27 mouse cellular contexts compared by ENCODE assay signal in genomic region chr1:39568079-39568478, GRCm38 (mm10). TPM values are rescaled to one million over a fixed set of nuclear protein-coding genes. Genes with fewer than 3 reads are reported as not detected.
DNase-seq lines count a peak whose midpoint lies in the region; ATAC-seq lines count a peak whose summit lies in the region.
"Had no signal": no experiment of that assay in that cellular context is flagged by ENCODE, and none has a peak within 500 bp of the region (broad histone marks: within the 10 kb centered on the region; RNA-seq: fewer than 3 reads in every experiment).

No protein-coding gene starts in this region.

- 0 out of 2 replicates have a peak, but pooled peaks have one; percentile 53 for ATAC-seq in forebrain, embryonic 15.5 days (replicated peaks)
- ATAC-seq in forebrain, embryonic 13.5 days, result no peak
- peak; percentile 52; the same call in 1 of the 2 replicates for ATAC-seq in frontal cortex, adult (ENCODE audit: low TSS enrichment)
- ATAC-seq in limb, embryonic 15.5 days (ENCODE audit: insufficient number of reproducible peaks, low FRiP score, low TSS enrichment, low read depth), result no peak
- ATAC-seq in erythroid progenitor cell, adult 5-6 weeks (replicated peaks; ENCODE audit: low FRiP score, poor library complexity, severe bottlenecking), result no peak
- ATAC-seq: intestine, postnatal 0 days; Patski had no signal

- peaks cover 8% of the 10 kb centered on the region; the same call in 1 of the 2 replicates for H3K36me3 ChIP-seq in forebrain, embryonic 15.5 days
- no peaks in the 10 kb centered on the region; the same call in 1 of the 2 replicates for H3K36me3 ChIP-seq in forebrain, embryonic 13.5 days (ENCODE audit: poor library complexity, severe bottlenecking)
- peaks cover 14% of the 10 kb centered on the region for H3K36me3 ChIP-seq in limb, embryonic 15.5 days
- H3K36me3 ChIP-seq in limb, embryonic 10.5 days, result peaks cover 36% of the 10 kb centered on the region

- H3K4me2 ChIP-seq in forebrain, embryonic 15.5 days (replicated peaks), result no peak overlapping the region
- H3K4me2 ChIP-seq in forebrain, embryonic 13.5 days, result no peak overlapping the region
- H3K4me2 ChIP-seq in limb, embryonic 15.5 days, result no peak overlapping the region
- H3K4me2 ChIP-seq: embryonic facial prominence, embryonic 12.5 days; embryonic facial prominence, embryonic 15.5 days; heart, embryonic 11.5 days; hindbrain, embryonic 14.5 days had no signal

- H3K9ac ChIP-seq in forebrain, embryonic 15.5 days (replicated peaks), result no peak overlapping the region
- no peak overlapping the region for H3K9ac ChIP-seq in forebrain, embryonic 13.5 days
- H3K9ac ChIP-seq in limb, embryonic 15.5 days, result no peak overlapping the region
- H3K9ac ChIP-seq: embryonic facial prominence, embryonic 12.5 days; embryonic facial prominence, embryonic 15.5 days; hindbrain, embryonic 14.5 days had no signal

- peak overlapping the region; percentile 20; the same call in 1 of the 2 replicates for H3K27ac ChIP-seq in forebrain, embryonic 15.5 days (replicated peaks)
- no peak overlapping the region for H3K27ac ChIP-seq in forebrain, embryonic 13.5 days
- H3K27ac ChIP-seq in limb, embryonic 15.5 days, result 0 out of 2 replicates have a peak overlapping the region, but pooled peaks have one; percentile 1
- H3K27ac ChIP-seq in limb, embryonic 10.5 days, result no peak overlapping the region
- H3K27ac ChIP-seq: embryonic facial prominence, embryonic 12.5 days; embryonic facial prominence, embryonic 15.5 days; hindbrain, embryonic 10.5 days; hindbrain, embryonic 14.5 days had no signal

- no peaks in the 10 kb centered on the region for H3K27me3 ChIP-seq in forebrain, embryonic 15.5 days
- H3K27me3 ChIP-seq in forebrain, embryonic 13.5 days, result no peaks in the 10 kb centered on the region
- H3K27me3 ChIP-seq in limb, embryonic 15.5 days, result no peaks in the 10 kb centered on the region
- no peaks in the 10 kb centered on the region for H3K27me3 ChIP-seq in limb, embryonic 10.5 days (ENCODE audit: low read depth, poor library complexity, severe bottlenecking)
- H3K27me3 ChIP-seq: CH12.LX; embryonic facial prominence, embryonic 12.5 days; embryonic facial prominence, embryonic 15.5 days; Patski had no signal

- DNase-seq in frontal cortex, adult 2 months (ENCODE audit: extremely low spot score in 1 of 2, low spot score in 1 of 2), result no peak
- DNase-seq in limb, embryonic 10.5 days (ENCODE audit: low spot score), result no peak
- DNase-seq: adrenal gland, postnatal 10 days; adrenal gland, postnatal 36 days; B cell, adult 2 months; cerebellum, adult 11 months; cerebellum, adult 2 months; cerebellum, adult 9-11 months; cerebellum, postnatal 25 days; gastrocnemius, postnatal 10 days; gastrocnemius, postnatal 36 days; heart, postnatal 36 days; kidney, adult 2 months had no signal

- no peaks in the 10 kb centered on the region for H3K9me3 ChIP-seq in forebrain, embryonic 15.5 days
- H3K9me3 ChIP-seq in forebrain, embryonic 13.5 days (replicated peaks), result no peaks in the 10 kb centered on the region
- H3K9me3 ChIP-seq in limb, embryonic 15.5 days, result no peaks in the 10 kb centered on the region
- H3K9me3 ChIP-seq in limb, embryonic 10.5 days (replicated peaks), result no peaks in the 10 kb centered on the region
- H3K9me3 ChIP-seq: embryonic facial prominence, embryonic 12.5 days; embryonic facial prominence, embryonic 15.5 days; G1E; hindbrain, embryonic 10.5 days had no signal

- peaks cover 12% of the 10 kb centered on the region for H3K4me1 ChIP-seq in forebrain, embryonic 15.5 days
- peaks cover 16% of the 10 kb centered on the region for H3K4me1 ChIP-seq in forebrain, embryonic 13.5 days
- 0 out of 2 replicates have a peak, but pooled peaks cover 2% of the 10 kb centered on the region for H3K4me1 ChIP-seq in limb, embryonic 15.5 days
- H3K4me1 ChIP-seq in limb, embryonic 10.5 days, result no peaks in the 10 kb centered on the region

- no peak overlapping the region for H3K4me3 ChIP-seq in forebrain, embryonic 15.5 days
- H3K4me3 ChIP-seq in forebrain, embryonic 13.5 days, result no peak overlapping the region
- no peak overlapping the region for H3K4me3 ChIP-seq in limb, embryonic 15.5 days
- no peak overlapping the region for H3K4me3 ChIP-seq in limb, embryonic 10.5 days
- H3K4me3 ChIP-seq: embryonic facial prominence, embryonic 12.5 days; embryonic facial prominence, embryonic 15.5 days; hindbrain, embryonic 10.5 days had no signal

RNA-seq across cellular contexts. Expression of gene Rnf149, which starts 9.1 kb away (rescaled TPM):
- polyA plus RNA-seq in forebrain, embryonic 15.5 days (2015; fragmentation: Nextera tagmentation; extraction: Ambion mirVana), result 23.4 and 26.6 TPM in 2 replicates
- 20.0 and 20.7 TPM in 2 replicates for polyA plus RNA-seq in forebrain, embryonic 13.5 days (2015; fragmentation: Nextera tagmentation; extraction: Ambion mirVana)
- 25.7 and 29.3 TPM in 2 replicates for polyA plus RNA-seq in frontal cortex, adult 2 months (2012; rRNA removed)
- polyA plus RNA-seq in limb, embryonic 15.5 days (2015; fragmentation: Nextera tagmentation; extraction: Ambion mirVana), result 28.3 and 34.1 TPM in 2 replicates
- 24.2 and 25.7 TPM in 2 replicates for polyA plus RNA-seq in limb, embryonic 10.5 days (2016; fragmentation: Nextera tagmentation; extraction: Ambion mirVana)
- 2.2 and 9.2 TPM in 2 replicates for total RNA-seq in erythroid progenitor cell, adult 5-6 weeks (2015; ENCODE audit: low replicate concordance)
- total RNA-seq in erythroid progenitor cell, adult 5-6 weeks (2017; ENCODE audit: low replicate concordance), result 10.1 and 11.0 TPM in 2 replicates

RNA-seq across cellular contexts. Expression of gene Cnot11, which starts 33.3 kb away (rescaled TPM):
- polyA plus RNA-seq in forebrain, embryonic 15.5 days (2015; fragmentation: Nextera tagmentation; extraction: Ambion mirVana), result 18.8 and 19.4 TPM in 2 replicates
- polyA plus RNA-seq in forebrain, embryonic 13.5 days (2015; fragmentation: Nextera tagmentation; extraction: Ambion mirVana), result 15.9 and 17.2 TPM in 2 replicates
- 19.4 and 19.9 TPM in 2 replicates for polyA plus RNA-seq in frontal cortex, adult 2 months (2012; rRNA removed)
- 16.4 and 19.2 TPM in 2 replicates for polyA plus RNA-seq in limb, embryonic 15.5 days (2015; fragmentation: Nextera tagmentation; extraction: Ambion mirVana)
- 23.1 and 26.0 TPM in 2 replicates for polyA plus RNA-seq in limb, embryonic 10.5 days (2016; fragmentation: Nextera tagmentation; extraction: Ambion mirVana)
- total RNA-seq in erythroid progenitor cell, adult 5-6 weeks (2015; ENCODE audit: low replicate concordance), result 6.1 and 6.3 TPM in 2 replicates
- total RNA-seq in erythroid progenitor cell, adult 5-6 weeks (2017; ENCODE audit: low replicate concordance), result 9.9 and 17.3 TPM in 2 replicates

Comparison
In these comparisons a context has a peak if more than half of its experiments do, and no peak if none do; other contexts are left out.
1. ATAC-seq: peak in forebrain, embryonic 15.5 days (single experiment) and frontal cortex, adult (single experiment); none in forebrain, embryonic 13.5 days (single experiment), limb, embryonic 15.5 days (single experiment) and erythroid progenitor cell, adult 5-6 weeks (single experiment).
2. H3K27ac ChIP-seq: peak in forebrain, embryonic 15.5 days (single experiment) and limb, embryonic 15.5 days (single experiment); none in forebrain, embryonic 13.5 days (single experiment) and limb, embryonic 10.5 days (single experiment).